In the genomic region with DNA sequence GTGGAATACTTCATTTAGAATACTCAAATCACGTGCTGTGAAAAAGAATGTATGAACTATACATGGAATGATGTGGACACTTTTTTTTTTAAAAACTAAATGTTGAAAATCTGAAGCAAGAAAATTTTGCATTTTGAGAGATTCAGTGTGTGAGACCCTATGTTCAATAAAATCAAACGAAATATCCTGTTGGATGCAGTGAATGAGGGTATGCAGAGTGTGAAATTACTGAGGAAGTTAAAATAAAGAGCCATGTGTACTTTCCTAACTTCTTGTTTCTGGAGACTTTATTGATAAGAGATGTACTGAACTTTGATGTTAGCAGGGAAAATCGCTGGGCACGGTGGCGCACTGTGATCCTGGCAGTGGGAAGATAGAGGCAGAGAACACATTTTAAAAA, we compare ENCODE assay signal across 10 mouse cellular contexts. TPM values are rescaled to one million over a fixed set of nuclear protein-coding genes. Genes with fewer than 3 reads are reported as not detected.
DNase-seq lines count a peak whose midpoint lies in the region; ATAC-seq lines count a peak whose summit lies in the region.
"Had no signal": no experiment of that assay in that cellular context is flagged by ENCODE, and none has a peak within 500 bp of the region (broad histone marks: within the 10 kb centered on the region; RNA-seq: fewer than 3 reads in every experiment).

No protein-coding gene starts in this region.

- no peaks in the 10 kb centered on the region for H3K36me3 ChIP-seq in heart, embryonic 14.5 days (ENCODE audit: control insufficient read depth, insufficient read depth, low read length)
- no peaks in the 10 kb centered on the region for H3K36me3 ChIP-seq in heart, embryonic 10.5 days
- H3K36me3 ChIP-seq in embryonic facial prominence, embryonic 10.5 days (replicated peaks), result peaks cover 16% of the 10 kb centered on the region
- no peaks in the 10 kb centered on the region for H3K36me3 ChIP-seq in hindbrain, embryonic 16.5 days (ENCODE audit: control insufficient read depth, insufficient read depth, low read length)
- H3K36me3 ChIP-seq in midbrain, embryonic 10.5 days, result peaks cover 11% of the 10 kb centered on the region; the same call in 1 of the 2 replicates

- H3K27me3 ChIP-seq in heart, embryonic 14.5 days (ENCODE audit: control insufficient read depth, insufficient read depth, low read length), result peaks cover 4% of the 10 kb centered on the region; the same call in 1 of the 2 replicates
- 0 out of 2 replicates have a peak, but pooled peaks cover 12% of the 10 kb centered on the region for H3K27me3 ChIP-seq in heart, embryonic 10.5 days (ENCODE audit: insufficient read depth, poor library complexity, severe bottlenecking)
- peaks cover 12% of the 10 kb centered on the region for H3K27me3 ChIP-seq in embryonic facial prominence, embryonic 10.5 days (replicated peaks; ENCODE audit: low read depth, poor library complexity, severe bottlenecking)
- H3K27me3 ChIP-seq in hindbrain, embryonic 16.5 days (replicated peaks; ENCODE audit: control insufficient read depth, insufficient read depth, low read length), result no peaks in the 10 kb centered on the region; the same call in 1 of the 2 replicates
- no peaks in the 10 kb centered on the region; the same call in 1 of the 2 replicates for H3K27me3 ChIP-seq in midbrain, embryonic 10.5 days (ENCODE audit: low read depth, poor library complexity, severe bottlenecking)

- peak overlapping the region; percentile 70 for H3K4me2 ChIP-seq in heart, embryonic 14.5 days (ENCODE audit: low read length)
- H3K4me2 ChIP-seq in hindbrain, embryonic 16.5 days (ENCODE audit: low read length), result peak overlapping the region; percentile 70

- peaks cover 0 to 6% of the 10 kb centered on the region in 2 experiments; a peak in 1 of 4 replicates for H3K4me1 ChIP-seq in heart, embryonic 14.5 days (ENCODE audit: control insufficient read depth in 2 of 2, insufficient read depth in 2 of 2, low read length in 2 of 2)
- no peaks in the 10 kb centered on the region for H3K4me1 ChIP-seq in heart, embryonic 10.5 days
- H3K4me1 ChIP-seq in embryonic facial prominence, embryonic 10.5 days, result peaks cover 8% of the 10 kb centered on the region
- H3K4me1 ChIP-seq in hindbrain, embryonic 16.5 days (ENCODE audit: control insufficient read depth, insufficient read depth, low read depth, low read length), result peaks cover 14% of the 10 kb centered on the region
- H3K4me1 ChIP-seq in midbrain, embryonic 10.5 days, result peaks cover 21% of the 10 kb centered on the region

- peak overlapping the region in 1 of 2 experiments; percentile 97; a peak in 1 of 4 replicates for H3K4me3 ChIP-seq in heart, embryonic 14.5 days (ENCODE audit: control insufficient read depth in 1 of 2, insufficient read depth in 1 of 2, low read depth in 1 of 2, low read length in 2 of 2)
- H3K4me3 ChIP-seq in heart, embryonic 10.5 days, result no peak overlapping the region
- H3K4me3 ChIP-seq in embryonic facial prominence, embryonic 10.5 days, result peak overlapping the region; percentile 97; the same call in 1 of the 2 replicates
- H3K4me3 ChIP-seq in hindbrain, embryonic 16.5 days (ENCODE audit: low read length), result peak overlapping the region; percentile 100
- peak overlapping the region; percentile 85 for H3K4me3 ChIP-seq in midbrain, embryonic 10.5 days

- no peak overlapping the region for H3K27ac ChIP-seq in heart, embryonic 14.5 days (replicated peaks in 1 of 2; ENCODE audit: control insufficient read depth in 1 of 2, insufficient read depth in 1 of 2, low read depth in 2 of 2, low read length in 2 of 2)
- H3K27ac ChIP-seq in heart, embryonic 10.5 days, result no peak overlapping the region
- H3K27ac ChIP-seq in embryonic facial prominence, embryonic 10.5 days (replicated peaks), result no peak overlapping the region
- no peak overlapping the region for H3K27ac ChIP-seq in hindbrain, embryonic 16.5 days (ENCODE audit: low read depth, low read length)
- no peak overlapping the region for H3K27ac ChIP-seq in midbrain, embryonic 10.5 days (replicated peaks)

- ATAC-seq in heart, embryonic 14.5 days (ENCODE audit: insufficient number of reproducible peaks, insufficient read depth, low FRiP score, low read depth), result no peak
- no peak for ATAC-seq in hindbrain, embryonic 16.5 days
- ATAC-seq in frontal cortex, adult (ENCODE audit: low TSS enrichment), result no peak
- ATAC-seq: CD4-positive, CD25-positive, alpha-beta regulatory T cell, adult 4 months had no signal

- no peaks in the 10 kb centered on the region for H3K9me3 ChIP-seq in heart, embryonic 14.5 days (ENCODE audit: control insufficient read depth, low read length)
- H3K9me3 ChIP-seq in heart, embryonic 10.5 days, result no peaks in the 10 kb centered on the region
- H3K9me3 ChIP-seq in embryonic facial prominence, embryonic 10.5 days, result no peaks in the 10 kb centered on the region
- no peaks in the 10 kb centered on the region; the same call in 1 of the 2 replicates for H3K9me3 ChIP-seq in hindbrain, embryonic 16.5 days (ENCODE audit: control insufficient read depth, low read length)
- no peaks in the 10 kb centered on the region for H3K9me3 ChIP-seq in midbrain, embryonic 10.5 days (replicated peaks)

- 78% methylated on average over 5 of the region's 5 CpGs for WGBS in heart, embryonic 14.5 days
- WGBS in heart, embryonic 10.5 days, result 80% methylated on average over 5 of the region's 5 CpGs
- WGBS in embryonic facial prominence, embryonic 10.5 days, result 89% methylated on average over 5 of the region's 5 CpGs
- WGBS in hindbrain, embryonic 16.5 days, result 79% methylated on average over 5 of the region's 5 CpGs
- 85% methylated on average over 5 of the region's 5 CpGs for WGBS in midbrain, embryonic 10.5 days

- H3K9ac ChIP-seq in heart, embryonic 14.5 days (ENCODE audit: low read length), result no peak overlapping the region
- no peak overlapping the region for H3K9ac ChIP-seq in hindbrain, embryonic 16.5 days (ENCODE audit: low read depth, low read length)

- DNase-seq in heart, embryonic 10.5 days (ENCODE audit: low spot score), result no peak
- DNase-seq in embryonic facial prominence, embryonic 10.5 days (ENCODE audit: low spot score), result no peak
- DNase-seq in midbrain, embryonic 10.5 days (ENCODE audit: low spot score), result no peak
- no peak for DNase-seq in embryo, embryonic 10 days (ENCODE audit: low spot score)
- DNase-seq in retina, postnatal 1 day, result no peak
- DNase-seq: heart, postnatal 36 days had no signal

RNA-seq across cellular contexts. Expression of gene March8, which starts 1.3 kb away (rescaled TPM):
- polyA plus RNA-seq in heart, embryonic 14.5 days (2014; fragmentation: Nextera tagmentation; extraction: Ambion mirVana), result 22.2 and 28.6 TPM in 2 replicates
- 25.8 and 29.6 TPM in 2 replicates for polyA plus RNA-seq in heart, embryonic 10.5 days (2016; fragmentation: Nextera tagmentation; extraction: Ambion mirVana)
- 24.7 and 26.5 TPM in 2 replicates for polyA plus RNA-seq in embryonic facial prominence, embryonic 10.5 days (2016; fragmentation: Nextera tagmentation; extraction: Ambion mirVana)
- 58.0 and 63.4 TPM in 2 replicates for polyA plus RNA-seq in hindbrain, embryonic 16.5 days (2015; fragmentation: Nextera tagmentation; extraction: Ambion mirVana)
- 27.7 and 33.7 TPM in 2 replicates for polyA plus RNA-seq in midbrain, embryonic 10.5 days (2016; fragmentation: Nextera tagmentation; extraction: Ambion mirVana)
